Mouse (Mus musculus) spleen, adult 10 weeks (tissue): Measurements from ENCODE around the gene Sp4. TPM values are rescaled to one million over a fixed set of nuclear protein-coding genes. Genes with fewer than 3 reads are reported as not detected.

Experiments used
- polyA plus RNA-seq: library from polyadenylated mRNA; stranded (reverse); fragments of 350-450 nt; fragmentation: Illumina TruSeq; extraction: RNeasy Lipid Tissue Mini Kit (QIAGEN cat#74804); gene quantifications from one replicate; pipeline ENCODE4 v1.2.3, GENCODE M21; 2015; ENCODE audit warnings: low replicate concordance; ENCODE audit not compliant: insufficient read depth

Sp4 gene
- polyA plus RNA-seq = 30.6 TPM

DNA sequence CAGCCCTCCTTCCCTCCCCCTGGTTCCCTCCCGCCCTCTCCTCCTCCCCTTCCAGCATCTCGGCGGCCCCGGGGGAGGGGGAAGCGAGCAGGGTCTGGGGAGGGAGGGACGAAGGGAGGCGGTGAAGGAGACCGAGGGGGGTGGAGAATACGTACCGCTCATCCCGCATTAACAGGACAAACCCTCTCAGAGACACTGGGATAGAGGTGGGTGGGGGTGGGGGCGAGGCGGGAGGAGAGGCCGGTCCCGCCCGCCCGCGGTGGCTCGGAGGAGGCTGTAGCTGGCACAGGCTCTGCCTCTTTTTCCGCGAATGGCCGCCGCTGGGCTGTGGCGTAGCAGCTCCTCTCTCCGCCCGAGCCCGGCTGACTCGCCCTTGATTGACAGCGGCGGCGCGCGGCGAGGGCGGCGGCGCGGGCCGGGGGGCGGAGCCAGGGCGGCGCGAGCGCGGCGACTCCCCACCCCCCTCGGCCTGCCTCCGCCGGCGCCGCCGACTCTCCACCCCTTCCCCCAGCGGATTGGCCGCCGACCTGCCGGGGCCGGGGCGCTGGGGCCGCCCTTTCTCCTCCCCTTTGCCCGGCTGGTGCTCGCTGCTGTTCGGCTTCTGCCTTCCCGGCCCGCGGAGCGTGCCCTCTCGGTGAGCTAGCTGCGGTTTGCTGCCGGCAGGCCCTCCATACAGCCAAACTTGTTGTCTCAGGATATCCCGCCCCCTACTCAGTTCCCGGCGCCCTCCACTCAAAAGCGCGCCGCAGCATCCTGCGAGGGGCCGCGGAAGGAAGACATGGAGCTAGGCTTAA lies at the start of gene Sp4:
Sp4 (minus strand) TSS at position 369 of the 794 bp plus-strand sequence.

DNA sequence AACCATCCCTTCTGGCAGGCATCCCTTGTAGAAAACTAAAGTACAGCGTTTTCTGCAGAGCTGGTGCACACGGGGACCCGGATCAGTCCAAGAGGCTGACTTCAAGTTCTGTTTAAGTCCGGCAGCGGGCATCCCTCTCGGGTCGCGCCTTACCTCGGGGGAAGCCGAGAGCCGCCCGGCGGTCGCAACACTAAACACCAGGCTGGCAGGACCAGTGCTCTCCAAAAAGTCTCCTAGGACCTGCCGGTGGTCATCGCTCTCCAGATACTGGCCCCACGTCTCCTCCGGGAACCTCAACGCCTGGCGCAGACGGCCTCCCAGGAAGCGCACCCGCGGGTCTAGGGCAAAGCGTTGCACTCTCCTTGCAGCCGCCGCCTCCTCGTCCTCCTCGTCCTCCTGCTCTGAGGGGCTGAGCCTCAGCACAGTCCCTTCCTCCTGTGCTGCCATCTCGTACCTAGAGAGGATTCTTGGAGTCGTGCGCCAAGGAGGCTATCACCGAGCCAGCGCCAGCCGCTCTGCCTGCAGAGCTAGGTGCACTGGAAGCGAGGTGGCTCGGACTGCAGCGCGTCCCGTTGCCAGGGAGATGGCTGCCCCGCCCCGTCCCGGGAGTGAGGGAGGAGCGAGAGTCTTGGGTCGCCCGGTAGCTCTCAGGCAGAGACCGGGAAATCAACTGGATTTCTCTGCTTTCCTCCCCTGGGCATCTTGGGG lies 102.7 kb downstream of the Sp4 start, which contains the start of gene Dnah11:
Dnah11 (minus strand) TSS at position 658 of the 708 bp plus-strand sequence.

Other genes starting within 250 kb of the Sp4 start
- gene Dnah11, start 102.4 kb downstream of the Sp4 start, polyA plus RNA-seq = 0.37 TPM